Mouse (Mus musculus): ENCODE measurements around the gene Optn.

Optn gene

DNA sequence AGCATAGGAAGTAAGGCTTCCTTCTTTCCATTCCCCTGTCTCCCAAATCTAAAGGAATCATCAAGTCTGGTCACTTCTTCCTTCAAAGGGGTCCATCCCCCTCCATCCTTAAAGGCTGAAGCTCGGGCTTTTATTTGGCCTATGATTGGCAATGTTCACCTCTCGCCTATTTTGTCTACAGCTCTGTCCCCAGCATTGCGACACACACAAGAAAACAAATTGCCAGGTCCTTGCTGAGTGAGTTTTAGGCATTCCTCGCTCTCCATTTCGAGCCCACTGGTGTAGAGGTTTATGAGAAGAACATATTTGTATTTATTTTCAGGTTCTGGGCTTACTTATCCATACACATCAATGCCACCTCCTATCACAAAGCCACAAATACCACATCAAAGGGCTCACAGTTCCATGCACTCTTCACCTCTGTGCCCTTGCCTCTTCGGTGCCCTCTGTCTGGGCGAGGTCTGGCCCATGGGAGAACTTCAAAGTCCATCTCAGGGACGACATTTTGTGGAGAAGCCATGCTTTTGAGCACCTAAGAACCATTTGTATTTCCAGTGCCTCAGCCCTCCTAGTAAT, 2.6 kb downstream of the Optn start:
- in situ Hi-C loops (cut with MboI), result no loop called here

DNA sequence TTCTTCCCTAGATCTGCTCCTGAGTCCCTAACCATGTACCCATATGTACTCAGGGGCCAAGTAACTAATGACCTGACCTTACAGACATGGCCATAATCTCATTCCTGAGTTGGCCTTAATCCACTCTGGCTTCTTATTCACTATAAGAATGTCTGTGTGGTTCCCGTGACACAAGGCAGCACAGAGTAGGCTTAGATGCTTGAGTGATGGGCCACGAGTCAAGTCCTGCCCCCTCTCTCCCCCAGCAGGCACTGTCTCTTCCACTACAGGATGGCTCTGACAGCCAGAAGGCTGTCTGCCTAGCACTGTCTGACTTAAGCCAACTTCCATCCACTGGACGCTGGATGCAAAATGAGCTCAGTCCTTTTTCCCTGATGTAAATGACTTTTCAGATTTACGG, 3.9 kb downstream of the Optn start:
- in situ Hi-C loops (cut with MboI), result no loop called here

DNA sequence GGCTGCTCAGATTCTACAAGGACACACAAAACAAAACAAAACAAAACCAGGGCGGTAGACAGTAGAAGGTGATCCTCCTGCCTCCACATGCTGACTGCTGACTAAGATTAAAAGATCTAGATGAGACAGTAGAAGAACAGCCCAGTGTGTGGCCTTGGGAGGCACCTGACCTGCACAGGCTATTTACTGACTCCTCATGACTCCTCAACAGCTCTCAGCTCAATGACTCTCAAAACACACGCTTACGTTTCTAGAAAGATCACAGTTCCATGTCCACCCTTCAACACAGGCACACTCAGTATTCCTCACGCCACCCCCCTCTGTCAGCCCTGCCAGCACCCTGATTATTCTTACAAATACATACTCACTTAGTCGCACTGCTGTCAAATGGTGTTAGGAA, 5.4 kb downstream of the Optn start:
- in situ Hi-C loops (cut with MboI), result no loop called here

DNA sequence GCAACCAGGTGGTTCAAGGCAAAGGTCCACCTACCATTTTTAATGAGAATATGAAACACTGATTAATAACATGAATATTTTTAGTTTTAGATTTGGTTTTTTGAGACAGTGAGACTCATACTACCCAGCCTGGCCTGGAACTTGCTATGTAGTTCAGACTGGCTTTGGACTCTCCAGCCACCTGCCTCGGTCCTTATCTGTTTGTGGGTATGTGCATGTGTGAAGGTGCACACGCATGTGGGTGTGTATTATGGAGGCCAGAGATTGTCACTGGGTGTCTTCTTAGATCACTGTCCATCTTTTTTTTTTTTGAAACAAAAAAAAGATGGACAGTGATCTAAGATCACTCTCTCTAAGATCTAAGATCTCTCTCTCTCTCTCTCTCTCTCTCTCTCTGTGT, 13.3 kb downstream of the Optn start:
- in situ Hi-C loops (cut with MboI), result no loop called here

DNA sequence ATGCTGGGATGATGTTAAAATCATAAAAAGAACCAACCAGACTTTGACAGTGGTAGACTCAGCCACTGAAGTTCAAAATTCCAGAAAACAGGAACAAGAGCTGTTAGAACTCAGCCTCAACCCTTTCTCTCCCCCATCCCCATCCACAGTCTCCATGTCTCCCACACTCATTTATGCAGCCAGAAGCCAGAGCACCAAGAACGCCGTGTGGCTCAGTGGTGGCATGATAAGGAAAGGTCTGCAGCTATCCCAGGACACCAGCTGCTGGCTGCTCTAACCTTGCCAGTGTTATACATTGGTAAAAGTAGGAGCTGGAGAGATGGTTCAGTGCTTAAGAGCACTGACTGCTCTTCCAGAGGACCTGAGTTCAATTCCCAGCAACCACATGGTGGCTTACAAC, 16.8 kb downstream of the Optn start:
- in situ Hi-C loops (cut with MboI), result no loop called here

DNA sequence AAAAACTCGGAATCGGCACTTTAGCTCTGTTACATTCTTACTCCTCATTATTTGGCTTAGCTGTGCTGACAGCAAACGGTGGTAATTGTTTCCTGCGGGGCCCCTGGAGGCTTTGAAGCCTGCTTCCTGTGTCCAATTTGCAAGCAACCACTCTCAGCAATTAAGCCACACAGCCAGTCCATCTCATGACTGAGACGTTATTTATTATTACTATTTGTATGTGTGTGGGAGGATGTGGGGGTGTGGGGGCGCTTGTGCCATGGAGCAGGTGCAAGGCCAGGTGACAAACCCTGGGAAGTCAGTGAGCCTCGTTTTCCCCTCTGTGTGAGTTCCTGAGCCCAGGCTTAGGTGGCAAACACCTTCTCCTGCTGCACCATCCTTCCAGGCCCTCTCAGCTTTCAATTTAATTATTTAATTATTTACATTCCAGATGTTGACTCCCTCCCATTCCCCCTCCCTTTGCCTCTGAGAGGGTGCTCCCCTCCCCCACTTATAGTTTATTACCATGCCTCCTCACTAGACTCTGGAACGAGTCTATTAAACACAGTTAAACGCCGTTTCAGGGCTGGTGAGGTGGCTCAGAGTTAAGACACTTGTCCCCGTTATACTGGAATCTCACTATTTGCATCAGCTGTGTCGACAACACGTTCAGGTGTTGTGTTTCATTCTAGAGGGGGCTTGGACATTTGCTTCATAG, 18.4 kb downstream of the Optn start:
- in situ Hi-C loops (cut with MboI), result no loop called here

DNA sequence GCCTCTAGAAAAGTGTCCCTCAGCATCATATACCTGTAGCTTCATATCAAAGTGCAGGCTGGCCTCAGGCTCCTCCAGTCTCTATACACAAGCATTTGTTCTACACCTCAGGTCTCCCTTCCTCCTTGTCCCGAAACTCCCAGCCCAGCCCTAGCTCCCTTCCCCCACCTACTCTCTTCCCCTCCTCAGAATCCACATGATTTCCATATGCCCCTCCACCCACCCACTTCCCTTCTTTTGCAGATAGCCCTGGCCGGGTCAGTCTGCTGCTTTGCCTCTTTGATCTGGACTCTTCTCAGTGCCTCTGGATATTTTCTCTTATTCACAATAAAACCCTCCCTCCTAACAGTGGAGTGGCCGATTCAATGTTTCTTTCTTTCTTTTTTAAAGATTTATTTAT, 19.5 kb downstream of the Optn start:
- in situ Hi-C loops (cut with MboI), result no loop called here

DNA sequence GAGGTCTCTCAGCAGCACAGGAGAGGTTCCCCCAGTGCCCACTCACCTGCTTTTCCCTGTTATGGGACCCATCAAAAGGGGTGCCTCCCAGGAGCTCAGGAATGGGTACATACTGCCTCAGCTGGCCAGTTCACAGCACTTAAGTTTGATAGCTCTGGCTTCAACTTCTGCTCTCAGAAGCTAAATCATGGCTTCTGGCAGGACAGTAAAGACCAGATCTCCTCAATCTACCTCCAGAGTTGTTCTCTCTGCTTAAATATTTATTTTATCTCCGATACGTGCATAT, 20.4 kb downstream of the Optn start:
- in situ Hi-C loops (cut with MboI), result no loop called here

DNA sequence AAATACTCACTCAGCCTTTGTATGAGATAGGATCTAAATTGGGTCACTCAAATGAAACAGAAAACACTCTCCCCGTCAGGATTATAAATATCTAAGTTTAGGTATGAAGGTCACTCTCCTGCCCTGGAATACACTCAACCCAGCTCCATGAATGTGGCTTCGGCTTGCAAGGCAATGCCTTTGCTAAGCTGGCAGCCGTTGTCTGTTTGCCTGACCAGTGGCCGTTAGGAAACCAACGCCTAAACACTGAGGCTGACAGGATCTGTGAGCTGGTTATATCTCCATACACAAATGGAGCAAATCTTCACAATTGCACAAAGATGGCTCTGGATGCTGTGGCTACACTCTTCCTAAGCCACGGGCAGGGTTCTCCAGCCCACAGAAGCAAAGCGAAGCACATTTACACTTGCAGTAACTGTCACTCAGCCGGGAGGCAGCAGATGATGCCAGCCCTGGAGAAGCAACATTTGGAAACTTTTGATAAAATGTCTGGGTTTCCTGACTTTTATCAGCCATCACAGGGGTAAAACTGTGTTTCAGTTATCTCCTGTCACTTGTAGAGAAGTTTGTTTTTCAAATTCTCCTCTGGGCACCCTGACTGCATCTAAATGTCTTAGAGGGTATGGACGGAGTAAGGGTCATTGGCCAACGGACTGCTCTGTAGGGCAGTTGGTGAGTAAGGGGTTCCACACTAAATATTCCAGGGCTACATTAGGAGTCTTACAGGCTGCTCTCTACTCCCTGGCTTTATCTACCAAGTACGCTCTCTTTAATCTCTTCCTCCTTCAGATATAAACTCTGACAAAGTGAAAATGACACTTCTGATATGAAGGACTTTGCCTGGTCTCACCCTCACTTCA, 21.0 kb downstream of the Optn start:
- in situ Hi-C loops (cut with MboI), result no loop called here

DNA sequence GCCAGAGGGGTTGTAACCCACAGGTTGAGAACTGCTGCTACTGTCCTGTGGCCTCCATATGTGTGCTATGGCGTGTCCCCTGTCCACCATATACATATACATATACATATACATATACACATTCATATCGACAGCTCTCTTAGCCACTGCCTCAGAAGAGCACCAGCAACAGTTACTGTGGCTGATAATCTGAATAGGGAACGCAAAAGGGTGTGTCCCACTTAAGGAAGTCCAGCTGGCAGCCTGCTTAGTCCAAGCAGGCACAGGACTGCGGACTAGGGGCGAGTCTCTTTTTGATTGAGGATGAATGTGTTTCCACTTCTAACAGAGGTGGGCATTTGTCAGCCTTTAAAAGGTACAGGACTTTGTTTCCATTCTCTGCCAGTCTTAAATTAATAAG, 22.0 kb downstream of the Optn start:
- in situ Hi-C loops (cut with MboI), result no loop called here

DNA sequence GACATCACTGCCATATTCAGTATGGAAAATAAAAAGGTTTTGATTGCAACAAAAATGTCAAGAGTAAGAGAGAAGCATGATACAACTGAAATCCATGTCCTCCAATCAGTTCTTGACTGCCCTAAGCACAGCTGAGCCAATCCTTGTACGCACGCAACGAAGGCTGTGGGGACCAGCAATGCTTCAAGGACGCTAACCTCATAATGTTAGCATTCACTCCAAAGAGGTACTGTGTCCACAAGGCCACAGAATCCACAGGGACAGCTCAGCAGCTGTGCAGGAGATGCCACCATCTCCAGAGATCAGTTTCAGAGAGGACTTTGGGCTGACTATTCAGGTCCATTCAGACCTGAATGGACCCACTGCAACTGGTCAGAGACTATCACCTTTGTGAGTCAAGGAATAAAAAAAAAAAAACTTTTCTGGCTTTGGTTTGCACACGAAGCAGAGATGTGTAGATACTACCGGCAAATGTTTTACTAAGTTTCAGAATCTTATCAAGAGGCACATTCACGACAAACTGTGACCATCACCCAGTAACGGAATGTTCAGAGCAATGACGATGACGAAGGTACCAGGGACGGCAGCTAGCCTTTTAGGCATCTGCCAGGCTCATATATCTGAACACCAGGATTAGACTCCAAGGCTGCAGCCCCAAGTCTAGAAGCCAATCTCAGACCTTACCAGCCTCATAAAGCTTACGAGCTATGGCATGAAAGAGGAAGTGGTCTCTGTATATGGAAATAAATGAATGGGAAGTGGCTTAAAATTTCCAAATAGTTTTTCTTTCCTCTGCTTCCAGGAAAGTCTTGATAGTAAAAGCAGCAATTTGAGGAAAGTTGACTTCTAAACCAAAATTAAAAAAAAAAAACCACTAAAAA, 23.3 kb downstream of the Optn start:
- in situ Hi-C loops (cut with MboI), result no loop called here

DNA sequence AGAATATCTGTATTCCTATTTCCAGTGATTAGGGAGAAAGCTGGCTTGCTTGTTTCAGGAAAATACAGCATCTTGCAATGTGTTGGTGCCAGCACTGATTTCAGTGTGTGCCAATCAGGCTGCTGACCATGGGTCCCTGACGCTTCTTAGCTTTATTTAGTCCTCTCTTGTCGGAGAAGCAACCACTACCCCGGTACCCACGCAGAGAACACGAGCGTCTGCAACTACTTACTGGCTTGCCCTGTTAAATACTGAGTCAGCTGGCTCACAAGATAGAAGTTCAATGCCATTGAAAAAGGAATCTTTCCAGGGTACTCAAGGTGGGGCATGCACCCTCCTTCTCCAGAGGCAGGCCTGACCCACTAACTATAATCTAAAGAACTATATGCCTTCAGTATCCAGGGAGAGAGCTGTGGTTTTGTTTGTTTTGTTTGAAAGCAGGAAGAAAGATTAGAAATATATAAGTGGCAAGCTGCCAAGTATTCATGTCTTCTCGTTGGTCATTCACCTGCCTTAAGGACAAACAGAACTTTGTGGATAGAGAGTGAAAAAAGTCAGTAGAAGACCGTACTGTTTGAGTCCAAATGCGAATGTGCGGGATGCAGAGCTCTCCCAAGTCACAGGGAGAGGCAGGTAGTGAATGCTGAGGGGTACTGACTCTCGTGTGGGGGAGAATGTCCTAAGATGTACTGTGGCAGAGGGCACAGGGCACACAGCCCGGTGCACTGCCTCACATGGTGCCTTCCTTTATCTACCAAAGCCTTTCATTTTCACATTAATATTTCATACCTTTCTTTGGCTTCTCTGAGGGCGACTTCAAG, 24.3 kb downstream of the Optn start:
- in situ Hi-C loops (cut with MboI), result no loop called here

DNA sequence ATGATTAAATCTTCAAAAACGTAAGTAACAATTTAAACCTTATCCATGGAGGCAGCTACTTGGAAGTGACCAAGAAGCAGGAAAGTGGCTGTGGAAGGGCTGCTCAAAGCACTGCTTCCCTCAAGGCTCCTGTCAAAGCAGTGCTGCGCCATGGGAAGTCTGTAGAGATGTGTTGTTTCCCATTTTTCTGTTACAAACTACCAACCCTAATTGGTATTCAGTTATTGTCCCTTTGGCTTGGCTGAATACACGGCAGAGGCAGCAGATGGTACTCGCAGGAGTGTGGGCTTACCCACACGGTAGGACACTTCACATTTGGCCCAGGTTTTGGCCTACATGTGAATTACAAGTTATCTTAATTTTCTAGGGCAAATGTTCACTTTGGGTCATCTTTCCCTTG, 25.5 kb downstream of the Optn start:
- in situ Hi-C loops (cut with MboI), result no loop called here

DNA sequence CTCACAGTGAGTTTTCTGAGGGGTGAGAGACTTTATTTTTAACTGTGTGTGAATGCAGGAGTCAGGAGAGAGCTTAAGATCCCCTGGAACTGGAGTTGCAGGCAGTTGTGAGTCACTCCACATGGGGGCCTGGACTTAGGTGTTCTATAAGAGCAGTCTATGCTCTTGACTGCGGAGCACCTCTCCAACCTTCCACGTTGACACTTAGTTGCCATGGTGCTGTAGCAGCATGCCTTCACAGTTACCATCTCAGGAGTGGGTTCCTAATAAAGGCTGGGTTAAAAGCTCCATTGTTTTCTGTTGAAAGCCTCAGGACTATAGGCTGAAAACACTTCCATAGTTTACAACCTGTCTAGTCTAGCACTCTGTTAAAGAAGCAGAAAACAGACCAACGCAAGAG, 26.5 kb downstream of the Optn start:
- in situ Hi-C loops (cut with MboI), result no loop called here

DNA sequence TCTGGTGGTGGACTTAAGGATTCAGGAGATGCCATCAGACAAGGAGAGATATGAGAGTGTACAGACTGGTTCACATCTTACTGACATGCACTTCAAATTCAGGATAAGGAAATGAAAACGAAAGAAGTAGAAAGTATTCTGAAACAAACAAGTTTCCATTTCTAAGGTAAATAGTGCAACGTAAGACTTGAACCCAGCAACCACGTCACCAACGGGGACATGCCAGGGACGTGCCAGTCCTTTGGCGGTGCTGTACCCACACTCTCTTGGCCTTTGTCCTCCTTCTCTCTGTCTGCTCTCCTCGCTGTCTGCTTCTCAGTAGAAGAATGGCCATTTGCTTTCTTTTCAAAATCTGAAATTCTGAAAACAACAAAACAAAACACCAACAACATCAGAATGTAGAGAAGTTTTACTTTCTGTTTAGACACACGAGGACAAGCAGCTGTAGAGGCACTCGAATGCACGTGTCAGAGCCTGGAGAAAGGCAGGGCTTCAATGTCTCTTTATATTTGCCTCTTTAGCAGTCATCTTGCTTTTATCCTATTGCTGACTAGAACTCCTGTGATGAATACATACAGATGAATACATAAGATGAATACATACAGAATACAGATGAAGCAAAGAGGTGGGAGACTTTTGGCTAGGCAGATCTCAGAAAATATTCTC, 27.3 kb downstream of the Optn start:
- in situ Hi-C loops (cut with MboI), result no loop called here

DNA sequence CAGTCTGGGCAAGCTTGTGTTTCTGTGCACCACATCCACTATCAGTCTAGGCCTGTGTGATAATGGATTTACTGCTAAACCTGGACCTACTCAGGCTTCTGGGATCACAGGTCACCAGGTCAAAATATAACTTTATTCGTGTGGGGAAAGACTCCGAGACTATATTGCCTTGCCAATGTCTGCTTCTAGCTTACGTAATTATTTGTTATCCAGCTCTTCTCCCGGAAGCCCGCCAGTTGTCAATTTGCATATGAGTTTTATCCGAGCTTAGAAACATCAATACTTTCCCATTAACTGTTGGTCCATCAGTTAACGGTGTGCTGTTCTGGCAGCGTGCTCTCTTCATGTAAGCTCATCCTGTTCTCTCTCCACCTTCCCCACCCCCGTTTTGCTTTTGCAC, 28.6 kb downstream of the Optn start:
- in situ Hi-C loops (cut with MboI), result no loop called here

DNA sequence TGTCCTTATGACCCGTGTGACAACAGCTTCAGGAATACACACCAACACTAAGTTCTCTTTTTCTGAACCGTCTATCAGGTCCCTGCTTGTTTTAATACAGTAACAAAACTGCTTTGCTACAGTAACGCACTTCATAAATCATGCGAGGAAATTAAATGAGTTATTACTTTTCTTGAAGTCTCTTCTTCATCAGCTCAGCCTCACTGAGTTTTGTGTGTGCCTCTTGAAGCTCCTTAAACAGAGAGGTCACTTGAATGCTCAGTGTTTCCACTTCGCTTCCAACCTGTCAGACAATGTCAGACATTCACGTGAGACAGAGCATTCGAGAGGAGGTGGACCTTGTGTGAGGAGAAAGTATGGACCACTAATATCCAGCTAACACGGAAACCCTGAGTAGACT, 29.1 kb downstream of the Optn start:
- in situ Hi-C loops (cut with MboI), result no loop called here

DNA sequence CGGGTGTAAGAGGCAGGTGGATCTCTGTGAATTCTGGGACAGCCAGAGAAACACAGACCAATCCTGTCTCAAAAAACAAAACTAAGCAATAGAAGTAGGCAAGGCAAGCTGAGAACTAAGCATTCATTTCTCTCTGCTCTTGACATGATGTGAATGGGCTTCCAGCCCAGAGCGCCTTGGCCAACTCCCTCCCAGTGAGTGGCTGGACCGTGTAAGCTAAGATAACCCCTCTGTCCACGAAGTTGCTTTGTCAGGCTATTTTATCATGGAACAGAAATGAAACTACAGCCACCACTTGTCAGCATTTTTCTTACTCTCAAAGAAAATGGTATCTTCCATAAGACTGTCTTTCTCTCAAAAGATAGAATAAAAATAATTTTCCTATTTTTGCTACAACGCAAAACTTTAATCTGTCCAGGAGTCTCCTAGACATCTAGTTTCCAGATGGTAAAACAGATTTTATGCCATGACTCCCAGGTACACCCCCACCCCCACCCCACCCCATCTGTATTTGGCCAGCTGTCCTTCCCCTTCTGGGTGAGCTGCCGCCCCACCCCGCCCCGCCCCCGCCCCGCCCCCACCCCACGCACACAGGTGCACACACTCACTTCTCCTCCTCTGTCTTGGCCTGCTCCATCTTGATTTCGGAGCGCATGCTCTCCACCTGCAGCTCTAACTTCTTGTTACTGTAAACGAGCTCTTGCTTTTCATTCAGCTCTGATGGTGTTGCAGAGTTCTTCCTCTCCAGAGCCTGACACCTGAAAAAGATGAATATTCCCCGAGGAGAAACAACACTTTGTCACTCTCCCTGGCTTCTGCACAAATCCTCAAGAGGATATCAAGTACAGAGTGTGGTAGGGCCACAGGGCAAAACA, 30.1 kb downstream of the Optn start:
- in situ Hi-C loops (cut with MboI), result no loop called here

DNA sequence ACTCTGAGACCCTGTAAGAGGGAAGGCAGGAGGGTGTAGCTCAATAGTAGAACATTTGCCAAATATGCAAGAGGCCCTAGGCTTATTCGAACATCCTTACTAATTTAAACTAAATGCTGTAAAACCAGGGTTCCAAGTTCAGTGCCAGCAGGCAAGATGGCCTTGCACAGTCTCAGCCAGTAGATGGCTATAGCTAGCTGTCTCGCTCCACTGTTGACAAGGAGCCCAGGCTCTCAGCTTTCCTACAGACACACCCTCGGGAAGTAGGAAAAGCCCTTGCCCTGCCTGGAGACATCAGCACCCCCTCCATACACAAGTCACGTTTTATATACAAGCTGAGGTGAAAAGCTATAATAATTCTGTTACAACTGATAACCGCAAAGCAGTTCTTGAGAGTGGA, 31.2 kb downstream of the Optn start:
- in situ Hi-C loops (cut with MboI), result no loop called here

DNA sequence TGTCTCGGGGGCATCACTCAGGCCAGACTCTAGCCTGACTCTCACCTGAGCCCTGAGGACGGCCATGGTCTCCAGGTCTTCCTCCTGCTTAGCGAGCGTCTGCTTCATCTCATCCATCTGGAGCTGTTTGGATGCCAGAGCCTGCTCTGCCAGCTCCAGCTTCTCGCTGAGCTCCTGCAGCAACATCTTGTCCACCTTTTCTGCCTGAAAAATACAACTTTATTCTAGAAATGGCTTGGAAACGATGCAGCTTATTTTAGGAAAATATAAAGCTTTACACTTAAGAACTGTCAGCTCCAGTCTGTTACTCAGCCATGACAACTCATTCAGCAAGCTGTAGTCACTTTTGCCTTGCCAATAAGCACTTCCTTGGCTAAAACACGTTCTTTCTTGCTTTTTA, 32.6 kb downstream of the Optn start:
- in situ Hi-C loops (cut with MboI), result no loop called here

Measured in mature B cell (primary cell).